Mouse (Mus musculus) testis, adult 2 months (tissue): ENCODE results near the gene Siah2. TPM values are rescaled to one million over a fixed set of nuclear protein-coding genes. Genes with fewer than 3 reads are reported as not detected.

Source experiments
- H3K27ac ChIP-seq: fragments of 200-500 bp; 2 replicates; pipeline ENCODE4 v1.5.1; 2012; ENCODE audit warnings: low read depth, low read length; ENCODE audit not compliant: control insufficient read depth, insufficient read depth
- H3K27me3 ChIP-seq: fragments of 200-500 bp; 2 replicates; pipeline ENCODE4 v1.6.1; 2012; ENCODE audit warnings: mild to moderate bottlenecking, low read length, moderate library complexity; ENCODE audit not compliant: control insufficient read depth, insufficient read depth
- H3K36me3 ChIP-seq: fragments of 200-500 bp; 2 replicates; pipeline ENCODE4 v1.6.1; 2012; ENCODE audit warnings: mild to moderate bottlenecking, low read length; ENCODE audit not compliant: control insufficient read depth, insufficient read depth
- H3K4me1 ChIP-seq: fragments of 200-500 bp; 2 replicates; pipeline ENCODE4 v1.6.1; 2012; ENCODE audit warnings: low read length; ENCODE audit not compliant: control insufficient read depth, insufficient read depth
- H3K4me3 ChIP-seq: fragments of 200-500 bp; 2 replicates; pipeline ENCODE4 v1.5.1; 2012; ENCODE audit warnings: low read depth, mild to moderate bottlenecking, low read length, moderate library complexity, mixed read lengths; ENCODE audit not compliant: control insufficient read depth
- CTCF ChIP-seq: fragments of 200-500 bp; IDR thresholded peaks from 2 replicates; pipeline ENCODE4 v1.5.1; 2012; ENCODE audit warnings: low read depth, mild to moderate bottlenecking, inconsistent platforms, low read length, moderate library complexity; ENCODE audit not compliant: control insufficient read depth, insufficient read depth, insufficient replicate concordance
- POLR2A ChIP-seq: fragments of 200-500 bp; IDR thresholded peaks from 2 replicates; pipeline ENCODE4 v1.6.1; 2012; ENCODE audit warnings: low read depth, mild to moderate bottlenecking, inconsistent platforms, low read length, moderate library complexity; ENCODE audit not compliant: control insufficient read depth
- polyA plus RNA-seq: library from polyadenylated mRNA; depleted of rRNA; stranded (reverse); fragments of >200 nt; gene quantifications from 2 replicates; pipeline ENCODE4 v1.2.3, GENCODE M21; 2012

Siah2 gene
- polyA plus RNA-seq, 1 experiment, result 136 TPM

- Histone ChIP-seq H3K27me3 (no peaks in the 10 kb centered on the region), H3K4me1 (peaks cover 6% of the 10 kb centered on the region; the same call in 1 of the 2 replicates), H3K36me3 (no peaks in the 10 kb centered on the region), H3K4me3 (no peak overlapping the region), H3K27ac (no peak overlapping the region)
- TF ChIP-seq POLR2A (no peak), CTCF (no peak)
Observed at GRCm38 (mm10) chr3:58680943-58681637, 11.1 kb downstream of the Siah2 start.

- 0 out of 2 replicates have a peak, but pooled peaks cover 4% of the 10 kb centered on the region for H3K4me1 ChIP-seq
- no peaks in the 10 kb centered on the region for H3K36me3 ChIP-seq
- H3K4me3 ChIP-seq, result no peak overlapping the region
- TF ChIP-seq POLR2A, result no peak
- no peak for TF ChIP-seq CTCF
- H3K27me3 ChIP-seq, result no peaks in the 10 kb centered on the region
- no peak overlapping the region for H3K27ac ChIP-seq
Observed at GRCm38 (mm10) chr3:58679996-58680395, 12.2 kb downstream of the Siah2 start.

DNA sequence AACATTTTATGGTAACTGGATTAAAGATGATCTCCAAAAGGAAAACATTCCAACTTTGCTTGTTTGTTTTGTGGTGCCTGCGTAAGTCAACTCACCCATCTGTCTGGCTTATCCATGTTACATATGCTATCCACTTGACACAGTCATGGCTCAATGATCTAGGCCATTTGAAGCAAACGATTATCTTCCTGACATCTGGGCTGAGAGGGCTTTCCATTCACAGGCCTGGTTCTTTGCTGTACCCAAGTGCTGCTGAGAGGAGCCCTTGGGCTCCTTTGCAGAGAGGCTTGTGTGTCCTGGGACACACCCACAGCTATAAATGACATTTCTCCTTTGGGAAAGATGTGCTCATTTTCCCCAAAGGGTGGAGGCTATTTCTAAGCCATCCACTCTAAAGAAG, 13.3 kb downstream of the Siah2 start:
- Histone ChIP-seq H3K27me3 (no peaks in the 10 kb centered on the region), H3K4me1 (0 out of 2 replicates have a peak, but pooled peaks cover 4% of the 10 kb centered on the region), H3K36me3 (no peaks in the 10 kb centered on the region), H3K4me3 (no peak overlapping the region), H3K27ac (no peak overlapping the region)
- TF ChIP-seq POLR2A (no peak), CTCF (no peak)

- Histone ChIP-seq H3K36me3 (no peaks in the 10 kb centered on the region), H3K4me3 (no peak overlapping the region), H3K4me1 (0 out of 2 replicates have a peak, but pooled peaks cover 4% of the 10 kb centered on the region), H3K27ac (no peak overlapping the region), H3K27me3 (no peaks in the 10 kb centered on the region)
- TF ChIP-seq CTCF (no peak), POLR2A (no peak)
Observed at GRCm38 (mm10) chr3:58678384-58678783, 13.8 kb downstream of the Siah2 start.

GRCm38 (mm10) chr3:58677615-58678014, 14.6 kb downstream of the Siah2 start:
- no peaks in the 10 kb centered on the region for H3K27me3 ChIP-seq
- H3K27ac ChIP-seq, result no peak overlapping the region
- no peak overlapping the region for H3K4me3 ChIP-seq
- H3K4me1 ChIP-seq, result 0 out of 2 replicates have a peak, but pooled peaks cover 2% of the 10 kb centered on the region
- no peaks in the 10 kb centered on the region for H3K36me3 ChIP-seq
- TF ChIP-seq POLR2A, result no peak
- TF ChIP-seq CTCF, result no peak

DNA sequence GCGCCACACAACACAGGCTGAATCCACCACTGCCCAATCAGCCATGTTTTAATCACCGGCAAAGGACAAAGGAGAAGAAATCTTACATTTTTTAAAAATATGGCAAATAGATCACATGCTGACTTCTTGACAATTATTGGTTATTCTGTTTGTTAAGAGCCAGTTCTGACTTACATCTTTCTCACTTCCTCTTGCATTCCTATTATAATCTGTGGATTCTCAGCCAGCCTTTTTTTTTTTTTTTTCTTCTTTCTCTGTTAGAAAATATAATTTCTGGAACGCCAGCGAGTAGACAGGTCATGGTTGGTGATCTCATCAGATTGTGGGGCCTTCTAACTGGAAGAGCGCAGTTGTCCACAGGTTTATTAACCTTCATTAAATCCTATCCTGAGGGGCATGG, 18.9 kb downstream of the Siah2 start:
- no peaks in the 10 kb centered on the region for H3K36me3 ChIP-seq
- H3K27me3 ChIP-seq, result no peaks in the 10 kb centered on the region
- peaks cover 3% of the 10 kb centered on the region for H3K4me1 ChIP-seq
- no peak overlapping the region for H3K27ac ChIP-seq
- TF ChIP-seq POLR2A (no peak), CTCF (no peak)
- H3K4me3 ChIP-seq, result no peak overlapping the region

- no peaks in the 10 kb centered on the region for H3K27me3 ChIP-seq
- no peak overlapping the region for H3K27ac ChIP-seq
- no peak for TF ChIP-seq CTCF
- H3K4me3 ChIP-seq, result no peak overlapping the region
- no peaks in the 10 kb centered on the region for H3K36me3 ChIP-seq
- H3K4me1 ChIP-seq, result peaks cover 5% of the 10 kb centered on the region
Observed at GRCm38 (mm10) chr3:58672481-58673183, 19.6 kb downstream of the Siah2 start.
